Mouse (Mus musculus) limb, embryonic 13.5 days (tissue): Measurements from ENCODE around the gene Dab1. TPM values are rescaled to one million over a fixed set of nuclear protein-coding genes. Genes with fewer than 3 reads are reported as not detected.

Experiments used
- ATAC-seq: fragments of 200-750 bp; cut with Nextera tagmentation; 2 replicates; pipeline ENCODE4 v1.8.0; 2017; ENCODE audit warnings: low read depth, moderate number of reproducible peaks, moderate TSS enrichment; ENCODE audit not compliant: low FRiP score
- H3K27ac ChIP-seq: fragments of 300-500 bp; sonication (generic); 2 replicates; pipeline ENCODE4 v1.5.1; 2015; ENCODE audit warnings: inconsistent platforms, mild to moderate bottlenecking, moderate library complexity
- H3K27me3 ChIP-seq: fragments of 300-500 bp; sonication (generic); 2 replicates; pipeline ENCODE4 v1.6.1; 2015; ENCODE audit warnings: mild to moderate bottlenecking, inconsistent platforms
- H3K36me3 ChIP-seq: fragments of 300-500 bp; sonication (generic); 2 replicates; pipeline ENCODE4 v1.6.1; 2015; ENCODE audit warnings: inconsistent platforms, mild to moderate bottlenecking, moderate library complexity
- H3K4me1 ChIP-seq: fragments of 300-500 bp; sonication (generic); 2 replicates; pipeline ENCODE4 v1.6.1; 2015; ENCODE audit warnings: inconsistent platforms
- H3K4me2 ChIP-seq: fragments of 300-500 bp; sonication (generic); replicated peaks from 2 replicates; pipeline ENCODE4 v1.6.1; 2015; ENCODE audit warnings: inconsistent platforms, mild to moderate bottlenecking, moderate library complexity
- H3K4me3 ChIP-seq: fragments of 300-500 bp; sonication (generic); 2 replicates; pipeline ENCODE4 v1.5.1; 2015; ENCODE audit warnings: moderate library complexity, mild to moderate bottlenecking, inconsistent platforms
- H3K9ac ChIP-seq: fragments of 300-500 bp; sonication (generic); 2 replicates; pipeline ENCODE4 v1.6.1; 2015; ENCODE audit warnings: mild to moderate bottlenecking, inconsistent platforms
- H3K9me3 ChIP-seq: fragments of 300-500 bp; sonication (generic); 2 replicates; pipeline ENCODE4 v1.6.1; 2016; ENCODE audit warnings: inconsistent platforms
- WGBS: fragments of 180-500 bp; shearing (Covaris S2); methylation state at CpG from one replicate; pipeline ENCODE4 v1.1.7; 2015; 5-methylcytosine and 5-hydroxymethylcytosine counted together
- polyA plus RNA-seq: library from polyadenylated mRNA; unstranded; fragments of >200 nt; fragmentation: Nextera tagmentation; extraction: Ambion mirVana; gene quantifications from 2 replicates; pipeline ENCODE4 v1.2.1, GENCODE M21; 2015

The Dab1 gene
- polyA plus RNA-seq, 1 experiment from 2014 or later, result 24.7 TPM

- WGBS, result 53% methylated on average over 10 of the region's 10 CpGs
- Histone ChIP-seq H3K36me3 (no peaks in the 10 kb centered on the region), H3K4me1 (no peaks in the 10 kb centered on the region), H3K4me2 (no peak overlapping the region), H3K27me3 (0 out of 2 replicates have a peak, but pooled peaks cover 2% of the 10 kb centered on the region), H3K9me3 (no peaks in the 10 kb centered on the region), H3K4me3 (no peak overlapping the region), H3K9ac (no peak overlapping the region), H3K27ac (no peak overlapping the region)
- ATAC-seq, result no peak
Observed at GRCm38 (mm10) chr4:104302996-104303652, 684.0 kb downstream of the Dab1 start.

DNA sequence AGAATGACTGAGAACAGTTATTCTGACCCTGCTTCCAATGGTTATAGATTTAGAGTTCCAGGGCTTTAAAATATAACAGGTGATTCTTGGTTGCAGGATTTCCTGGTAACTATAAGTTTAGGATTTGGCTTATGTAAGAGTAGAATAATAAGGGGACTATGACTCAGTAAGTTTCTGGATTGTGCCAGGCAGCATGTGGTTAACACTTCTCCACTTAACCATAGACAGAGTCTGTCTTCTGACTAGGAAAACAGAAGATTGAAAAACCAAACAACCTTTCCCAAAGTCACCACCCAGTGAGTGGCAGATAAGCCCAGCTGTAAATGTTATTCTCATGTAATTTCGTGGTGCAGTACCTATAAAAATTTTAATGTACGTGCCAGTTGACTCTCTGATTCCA is 688.6 kb downstream of the Dab1 start:
- no peaks in the 10 kb centered on the region for H3K4me1 ChIP-seq
- H3K9ac ChIP-seq, result no peak overlapping the region
- 0 out of 2 replicates have a peak, but pooled peaks cover 2% of the 10 kb centered on the region for H3K27me3 ChIP-seq
- ATAC-seq, result no peak
- H3K36me3 ChIP-seq, result no peaks in the 10 kb centered on the region
- WGBS, result 52% methylated on average over 2 of the region's 2 CpGs
- no peak overlapping the region for H3K4me3 ChIP-seq
- no peak overlapping the region for H3K27ac ChIP-seq
- no peaks in the 10 kb centered on the region for H3K9me3 ChIP-seq
- H3K4me2 ChIP-seq, result no peak overlapping the region

GRCm38 (mm10) chr4:104326221-104326620 is 707.1 kb downstream of the Dab1 start:
- H3K4me1 ChIP-seq, result no peaks in the 10 kb centered on the region
- 77% methylated on average over 5 of the region's 5 CpGs for WGBS
- H3K27ac ChIP-seq, result no peak overlapping the region
- no peaks in the 10 kb centered on the region for H3K9me3 ChIP-seq
- no peak overlapping the region for H3K4me2 ChIP-seq
- H3K4me3 ChIP-seq, result no peak overlapping the region
- ATAC-seq, result no peak
- H3K27me3 ChIP-seq, result 0 out of 2 replicates have a peak, but pooled peaks cover 3% of the 10 kb centered on the region
- no peaks in the 10 kb centered on the region for H3K36me3 ChIP-seq
- no peak overlapping the region for H3K9ac ChIP-seq

- H3K27me3 ChIP-seq, result no peaks in the 10 kb centered on the region
- H3K4me3 ChIP-seq, result no peak overlapping the region
- H3K36me3 ChIP-seq, result no peaks in the 10 kb centered on the region
- no peak overlapping the region for H3K27ac ChIP-seq
- H3K9me3 ChIP-seq, result no peaks in the 10 kb centered on the region
- WGBS, result 54% methylated on average over 6 of the region's 6 CpGs
- H3K9ac ChIP-seq, result no peak overlapping the region
- H3K4me1 ChIP-seq, result no peaks in the 10 kb centered on the region
- H3K4me2 ChIP-seq, result no peak overlapping the region
- no peak for ATAC-seq
Observed at GRCm38 (mm10) chr4:104331896-104332295, 712.7 kb downstream of the Dab1 start.

- no peaks in the 10 kb centered on the region for H3K27me3 ChIP-seq
- H3K9ac ChIP-seq, result no peak overlapping the region
- no peak overlapping the region for H3K4me2 ChIP-seq
- no peak for ATAC-seq
- H3K27ac ChIP-seq, result no peak overlapping the region
- H3K9me3 ChIP-seq, result no peaks in the 10 kb centered on the region
- no peak overlapping the region for H3K4me3 ChIP-seq
- no peaks in the 10 kb centered on the region for H3K36me3 ChIP-seq
- WGBS, result 68% methylated on average over 3 of the region's 3 CpGs
- no peaks in the 10 kb centered on the region for H3K4me1 ChIP-seq
Observed at GRCm38 (mm10) chr4:104332399-104332798, 713.2 kb downstream of the Dab1 start.

- ATAC-seq, result no peak
- Histone ChIP-seq H3K27ac (no peak overlapping the region), H3K4me3 (no peak overlapping the region), H3K4me2 (no peak overlapping the region), H3K9ac (no peak overlapping the region), H3K36me3 (no peaks in the 10 kb centered on the region), H3K9me3 (no peaks in the 10 kb centered on the region), H3K27me3 (no peaks in the 10 kb centered on the region), H3K4me1 (no peaks in the 10 kb centered on the region)
- 50% methylated on average over 10 of the region's 10 CpGs for WGBS
Observed at GRCm38 (mm10) chr4:104337279-104337678, 718.1 kb downstream of the Dab1 start.

- Histone ChIP-seq H3K36me3 (no peaks in the 10 kb centered on the region), H3K27me3 (no peaks in the 10 kb centered on the region), H3K9me3 (no peaks in the 10 kb centered on the region), H3K27ac (no peak overlapping the region), H3K4me2 (no peak overlapping the region), H3K4me3 (no peak overlapping the region), H3K9ac (no peak overlapping the region), H3K4me1 (no peaks in the 10 kb centered on the region)
- 89% methylated on average over 2 of the region's 2 CpGs for WGBS
- no peak for ATAC-seq
Observed at GRCm38 (mm10) chr4:104338382-104338781, 719.2 kb downstream of the Dab1 start.

DNA sequence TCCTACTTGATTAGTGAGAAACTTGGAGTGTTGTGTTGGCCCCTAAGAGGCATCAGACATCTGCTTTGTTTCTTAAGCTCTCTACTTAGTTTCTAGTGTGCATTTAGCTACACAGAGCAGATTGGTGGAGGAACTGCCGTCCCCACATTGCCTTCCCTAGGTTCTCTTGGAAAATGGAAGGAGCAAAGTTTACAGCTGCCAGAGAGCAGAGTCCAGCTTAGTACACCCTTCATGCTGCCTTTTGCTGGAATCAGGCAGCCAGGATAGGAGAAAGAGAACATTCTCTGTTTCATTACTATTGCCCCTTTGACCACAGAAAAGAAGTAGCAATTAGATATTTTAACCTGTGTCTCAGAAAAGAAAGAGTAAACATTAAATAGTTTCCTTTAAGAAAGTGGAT is 742.2 kb downstream of the Dab1 start:
- H3K27ac ChIP-seq, result no peak overlapping the region
- H3K4me1 ChIP-seq, result peaks cover 6% of the 10 kb centered on the region; the same call in 1 of the 2 replicates
- 63% methylated on average over 1 of the region's 1 CpGs for WGBS

GRCm38 (mm10) chr4:104366491-104366890 is 747.3 kb downstream of the Dab1 start:
- 4% methylated on average over 8 of the region's 8 CpGs for WGBS
- H3K9me3 ChIP-seq, result no peaks in the 10 kb centered on the region
- no peak for ATAC-seq
- H3K4me3 ChIP-seq, result peak overlapping the region; percentile 71
- H3K27ac ChIP-seq, result no peak overlapping the region
- H3K36me3 ChIP-seq, result no peaks in the 10 kb centered on the region
- peak overlapping the region; percentile 73 for H3K9ac ChIP-seq
- H3K4me1 ChIP-seq, result peaks cover 28% of the 10 kb centered on the region
- H3K4me2 ChIP-seq, result peak overlapping the region; percentile 94
- peaks cover 57% of the 10 kb centered on the region for H3K27me3 ChIP-seq

More for the DNA sequence above, 742.2 kb downstream of the Dab1 start:
- Histone ChIP-seq H3K36me3 (no peaks in the 10 kb centered on the region), H3K4me2 (no peak overlapping the region), H3K9ac (no peak overlapping the region), H3K9me3 (no peaks in the 10 kb centered on the region), H3K4me3 (no peak overlapping the region), H3K27me3 (peaks cover 22% of the 10 kb centered on the region)
- ATAC-seq, result no peak

DNA sequence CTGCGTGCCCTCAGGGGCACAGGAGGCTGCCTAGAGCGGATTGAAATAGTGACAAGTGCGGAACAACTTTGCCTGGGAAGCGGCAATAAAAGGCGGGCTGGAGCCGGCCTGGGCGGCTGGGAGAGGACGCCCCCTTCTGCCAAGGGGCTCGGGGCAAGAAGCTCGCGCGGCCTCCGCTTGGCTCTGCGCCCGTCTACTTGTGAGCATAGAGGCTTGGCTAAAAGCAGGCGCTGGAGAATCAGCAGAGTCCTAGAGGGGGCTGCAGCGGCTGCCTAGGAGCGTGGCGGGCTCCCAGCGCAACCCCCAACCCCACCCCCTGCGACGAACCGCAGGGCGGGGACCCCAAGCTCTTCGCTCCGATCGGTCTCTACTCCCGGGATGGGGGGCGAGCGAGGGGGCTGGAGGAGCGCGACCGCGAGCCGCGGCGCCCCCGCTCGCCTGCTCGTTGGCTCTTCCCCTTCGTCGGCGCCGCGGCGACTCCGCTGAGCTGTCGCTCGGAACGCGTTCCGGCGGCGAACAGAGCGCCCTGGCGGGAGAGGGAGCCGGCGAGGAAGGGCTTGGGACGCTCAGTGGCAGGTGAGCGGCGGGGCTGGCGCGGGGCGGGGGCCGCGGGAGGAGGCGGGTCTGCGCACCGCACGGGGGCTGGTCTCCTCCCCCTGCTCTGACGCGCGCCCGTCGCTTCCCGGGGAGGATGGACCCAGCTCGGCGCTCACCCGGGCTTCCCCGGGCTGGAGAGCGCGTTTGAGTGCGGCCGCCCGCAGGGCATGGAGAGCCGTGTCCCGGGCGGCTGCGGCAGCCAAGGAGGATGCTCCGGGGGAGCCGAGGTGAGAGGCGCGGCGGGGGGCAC is 748.0 kb downstream of the Dab1 start:
- peak overlapping the region; percentile 94 for H3K4me2 ChIP-seq
- no peak overlapping the region; the same call in 1 of the 2 replicates for H3K27ac ChIP-seq
- WGBS, result under 1% methylated on average over 56 of the region's 94 CpGs
- peak overlapping the region; percentile 71 for H3K4me3 ChIP-seq
- no peaks in the 10 kb centered on the region for H3K36me3 ChIP-seq
- H3K4me1 ChIP-seq, result peaks cover 28% of the 10 kb centered on the region
- no peaks in the 10 kb centered on the region for H3K9me3 ChIP-seq
- ATAC-seq, result peak; percentile 81
- H3K9ac ChIP-seq, result peak overlapping the region; percentile 73
- H3K27me3 ChIP-seq, result peaks cover 62% of the 10 kb centered on the region

DNA sequence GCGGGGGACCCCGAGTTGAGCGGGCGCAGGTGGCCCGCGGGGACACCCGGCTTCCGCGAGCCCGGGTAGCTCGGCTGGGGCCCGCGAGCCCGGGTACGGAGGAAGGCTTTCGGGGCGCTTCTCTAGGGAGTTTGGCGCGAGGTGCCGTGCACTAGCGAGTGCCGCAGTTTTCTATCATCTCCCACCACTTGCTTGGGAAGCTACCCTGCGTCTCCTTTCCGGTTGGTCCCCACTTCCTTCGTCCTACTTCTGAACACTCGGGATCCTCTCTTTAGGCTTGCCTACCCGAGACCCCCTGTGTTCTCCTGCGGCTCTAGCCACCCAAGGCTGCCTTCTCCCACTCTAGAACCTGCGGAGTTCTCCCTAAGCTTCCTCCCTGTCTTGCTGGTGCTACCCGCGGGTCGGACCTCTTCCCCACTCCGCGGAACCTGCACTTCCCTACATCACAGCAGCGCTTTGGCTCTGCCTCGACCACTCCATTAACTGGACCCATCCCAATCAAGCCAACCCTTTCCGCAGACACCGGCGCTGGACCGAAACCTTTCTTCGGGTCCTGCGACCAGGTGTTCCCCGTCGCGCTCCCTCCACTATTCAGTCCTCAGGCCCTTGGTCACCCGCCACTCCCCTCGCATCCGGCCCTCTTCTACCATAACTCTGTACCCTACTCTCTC is 748.7 kb downstream of the Dab1 start:
- peak overlapping the region; percentile 73 for H3K9ac ChIP-seq
- under 1% methylated on average over 48 of the region's 48 CpGs for WGBS
- peak overlapping the region; percentile 94 for H3K4me2 ChIP-seq
- peak overlapping the region; percentile 71 for H3K4me3 ChIP-seq
- H3K36me3 ChIP-seq, result no peaks in the 10 kb centered on the region
- H3K27me3 ChIP-seq, result peaks cover 62% of the 10 kb centered on the region
- H3K27ac ChIP-seq, result no peak overlapping the region; the same call in 1 of the 2 replicates
- no peaks in the 10 kb centered on the region for H3K9me3 ChIP-seq
- ATAC-seq, result peak; percentile 25; the same call in 1 of the 2 replicates
- H3K4me1 ChIP-seq, result peaks cover 28% of the 10 kb centered on the region

DNA sequence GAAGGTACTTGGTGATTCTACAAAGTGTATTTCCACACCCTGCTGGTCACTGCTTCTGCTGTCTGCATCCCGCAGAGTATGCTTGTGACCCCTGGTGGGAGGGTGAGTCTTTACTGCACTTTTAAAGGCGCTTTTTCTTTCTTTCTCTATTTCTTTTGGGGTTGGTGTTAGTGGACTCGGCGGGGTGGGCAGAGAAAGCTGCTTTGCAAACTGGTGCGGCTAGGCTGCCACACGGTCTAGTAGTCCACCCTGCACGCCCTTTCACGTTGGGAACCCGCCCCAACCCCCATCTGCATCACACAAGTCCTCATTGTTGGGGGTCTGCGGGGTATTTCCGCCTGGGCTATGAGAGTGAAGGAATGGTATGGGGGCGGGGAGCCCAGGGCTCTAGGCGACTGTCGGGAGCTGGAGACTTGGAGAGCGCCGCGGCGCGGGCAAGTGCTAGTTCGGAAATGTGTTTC is 749.4 kb downstream of the Dab1 start:
- no peaks in the 10 kb centered on the region for H3K36me3 ChIP-seq
- H3K4me3 ChIP-seq, result peak overlapping the region; percentile 71
- peak; percentile 60; the same call in 1 of the 2 replicates for ATAC-seq
- H3K9ac ChIP-seq, result peak overlapping the region; percentile 57
- 0 out of 2 replicates have a peak overlapping the region, but pooled peaks have one; percentile 7 for H3K27ac ChIP-seq
- peak overlapping the region; percentile 94 for H3K4me2 ChIP-seq
- under 1% methylated on average over 20 of the region's 20 CpGs for WGBS
- H3K27me3 ChIP-seq, result peaks cover 62% of the 10 kb centered on the region
- no peaks in the 10 kb centered on the region for H3K9me3 ChIP-seq
- H3K4me1 ChIP-seq, result peaks cover 28% of the 10 kb centered on the region
